Mouse (Mus musculus) heart, embryonic 11.5 days (tissue): Measurements from ENCODE around the gene Higd1b. TPM values are rescaled to one million over a fixed set of nuclear protein-coding genes. Genes with fewer than 3 reads are reported as not detected.
A peak's percentile ranks its signal among the peaks of the same experiment; 100 is the strongest.

Experiments used
- ATAC-seq: fragments of 200-750 bp; cut with Nextera tagmentation; replicated peaks from 2 replicates; pipeline ENCODE4 v1.8.0; 2017; ENCODE audit warnings: moderate library complexity; ENCODE audit not compliant: insufficient number of reproducible peaks, low FRiP score, low TSS enrichment
- H3K27ac ChIP-seq: fragments of 300-500 bp; sonication (generic); 2 replicates; pipeline ENCODE4 v1.5.1; 2014; ENCODE audit warnings: mild to moderate bottlenecking, low read depth, low read length
- H3K27me3 ChIP-seq: fragments of 300-500 bp; sonication (generic); 2 replicates; pipeline ENCODE4 v1.6.1; 2014; ENCODE audit warnings: mild to moderate bottlenecking, low read length, mixed read lengths; ENCODE audit not compliant: control insufficient read depth, insufficient read depth
- H3K36me3 ChIP-seq: fragments of 300-500 bp; sonication (generic); 2 replicates; pipeline ENCODE4 v1.6.1; 2014; ENCODE audit warnings: mild to moderate bottlenecking, low read length, moderate library complexity, mixed read lengths; ENCODE audit not compliant: control insufficient read depth, insufficient read depth
- H3K4me1 ChIP-seq: fragments of 300-500 bp; sonication (generic); 2 replicates; pipeline ENCODE4 v1.6.1; 2014; ENCODE audit warnings: low read length; ENCODE audit not compliant: control insufficient read depth, insufficient read depth
- H3K4me2 ChIP-seq: fragments of 300-500 bp; sonication (generic); 2 replicates; pipeline ENCODE4 v1.6.1; 2014; ENCODE audit warnings: mild to moderate bottlenecking, moderate library complexity
- H3K4me3 ChIP-seq: fragments of 300-500 bp; sonication (generic); 2 replicates; pipeline ENCODE4 v1.5.1; 2014; ENCODE audit warnings: low read depth, low read length
- H3K9ac ChIP-seq: fragments of 300-500 bp; sonication (generic); 2 replicates; pipeline ENCODE4 v1.6.1; 2014; ENCODE audit warnings: mild to moderate bottlenecking, low read depth, low read length, moderate library complexity
- H3K9me3 ChIP-seq: fragments of 300-500 bp; sonication (generic); replicated peaks from 2 replicates; pipeline ENCODE4 v1.6.1; 2016; ENCODE audit warnings: low read length; ENCODE audit not compliant: control insufficient read depth
- WGBS: fragments of 180-500 bp; shearing (Covaris S2); extraction: QIAGEN DNeasy Blood & Tissue Kit; methylation state at CpG from one replicate; pipeline ENCODE4 v1.1.7; 2014; ENCODE audit not compliant: insufficient replicate concordance; 5-methylcytosine and 5-hydroxymethylcytosine counted together
- polyA plus RNA-seq: library from polyadenylated mRNA; unstranded; fragments of >200 nt; fragmentation: Nextera tagmentation; extraction: Ambion mirVana; gene quantifications from 2 replicates; pipeline ENCODE4 v1.2.1, GENCODE M21; 2014

Higd1b gene
- polyA plus RNA-seq, 1 experiment from 2014 or later, result not detected

DNA sequence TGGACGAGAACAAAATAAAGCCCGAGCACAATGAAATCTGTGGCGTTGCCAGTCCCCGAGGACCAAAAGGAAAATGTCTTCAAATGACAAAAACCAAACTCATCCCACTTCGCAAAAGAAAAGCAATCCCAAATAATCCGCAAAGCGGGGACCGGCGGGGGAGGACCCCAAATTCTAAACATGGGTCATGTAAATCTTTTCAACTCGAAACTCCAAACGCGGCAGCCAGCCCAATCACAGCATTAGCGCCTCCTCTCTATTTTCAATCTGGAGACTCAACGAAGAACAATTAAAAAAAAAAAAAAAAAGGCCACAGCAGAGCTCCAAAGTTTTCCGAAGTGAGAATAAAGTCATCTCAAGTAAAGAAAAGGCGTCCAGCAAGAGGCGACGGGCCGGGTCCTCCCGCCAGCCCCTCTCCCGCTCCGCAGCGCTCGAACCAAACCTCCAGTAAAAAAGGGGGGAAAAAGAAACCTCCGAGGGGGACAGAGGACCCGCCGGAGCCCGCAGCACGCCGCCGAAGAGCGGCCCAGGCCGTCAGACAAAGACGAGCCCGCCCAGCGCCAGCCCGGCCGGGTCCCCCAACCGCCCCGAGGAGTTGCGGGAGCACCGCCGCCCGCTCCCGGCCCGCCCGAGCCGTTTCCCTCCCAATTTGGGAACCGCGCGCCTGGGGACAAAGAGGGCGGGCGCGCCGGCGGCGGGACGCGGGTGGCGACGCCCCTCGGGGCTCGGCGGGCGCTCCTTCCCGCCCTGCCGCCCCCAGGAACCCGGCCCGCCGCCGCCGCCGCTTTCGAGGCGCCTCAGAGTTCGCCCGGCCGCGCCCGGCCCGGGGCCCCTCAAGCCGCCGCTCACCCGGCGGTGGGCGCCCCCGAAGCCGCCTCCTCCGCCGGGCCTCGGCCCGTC lies 17.3 kb upstream of the Higd1b start:
- peak; percentile 12; the same call in 1 of the 2 replicates for ATAC-seq
- Histone ChIP-seq H3K4me3 (peak overlapping the region; percentile 89), H3K9me3 (no peaks in the 10 kb centered on the region), H3K9ac (peak overlapping the region; percentile 99), H3K36me3 (no peaks in the 10 kb centered on the region), H3K4me1 (peaks cover 16% of the 10 kb centered on the region), H3K27ac (peak overlapping the region; percentile 99), H3K4me2 (peak overlapping the region; percentile 68), H3K27me3 (peaks cover 3% of the 10 kb centered on the region)
- under 1% methylated on average over 60 of the region's 92 CpGs for WGBS

DNA sequence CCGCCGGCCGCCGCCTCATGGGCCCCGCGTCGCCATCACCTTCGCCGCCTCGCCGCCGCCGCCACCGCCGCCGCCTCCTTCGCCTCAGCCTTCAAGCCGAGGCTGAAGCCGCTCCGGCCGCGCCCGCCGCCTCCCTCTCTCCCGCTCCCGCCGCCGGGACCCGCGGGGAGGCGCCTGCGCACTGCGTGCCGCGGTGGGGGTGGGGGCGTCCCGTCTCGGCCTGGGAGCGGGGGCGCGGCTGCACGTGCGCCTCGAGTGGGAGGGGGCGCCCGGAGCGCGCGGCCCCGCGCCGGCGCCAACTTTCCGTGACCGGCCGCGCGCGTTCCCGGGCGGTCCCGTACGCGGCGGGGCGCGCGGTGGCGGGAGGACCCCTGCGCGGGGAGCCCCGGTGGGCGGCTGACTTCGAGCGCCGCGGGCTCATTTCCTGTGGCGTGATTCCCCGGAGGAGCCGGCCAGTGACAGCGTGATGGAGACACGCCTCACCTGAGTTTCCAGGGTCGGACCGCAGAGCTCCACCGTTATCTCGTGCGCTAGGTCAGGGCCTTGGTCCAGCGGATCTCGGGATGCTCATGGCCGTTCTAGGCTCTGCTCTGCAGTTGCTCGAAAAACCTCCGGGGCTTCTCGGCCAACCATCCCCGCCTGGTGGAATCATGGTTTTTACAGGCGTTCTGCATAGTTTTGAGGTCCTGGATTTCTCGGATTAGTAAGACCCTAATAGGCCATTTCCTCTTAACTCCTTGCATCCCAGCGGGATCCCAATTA lies 16.4 kb upstream of the Higd1b start, which contains the start of gene Gjc1:
TSS of gene Gjc1 (minus strand) at position 680 of the 762 bp plus-strand sequence.
- Histone ChIP-seq H3K9me3 (no peaks in the 10 kb centered on the region), H3K36me3 (no peaks in the 10 kb centered on the region), H3K4me1 (peaks cover 14% of the 10 kb centered on the region), H3K27ac (peak within 1 kb of the TSS; percentile 99), H3K9ac (peak within 1 kb of the TSS; percentile 99), H3K27me3 (peaks cover 3% of the 10 kb centered on the region), H3K4me3 (peak within 1 kb of the TSS; percentile 89), H3K4me2 (peak within 1 kb of the TSS; percentile 68)
- WGBS, result under 1% methylated on average over 54 of the region's 97 CpGs
- peak; percentile 73 for ATAC-seq

GRCm38 (mm10) chr11:102819783-102820385 lies 15.8 kb upstream of the Higd1b start:
- Histone ChIP-seq H3K27ac (peak overlapping the region; percentile 99), H3K4me2 (peak overlapping the region; percentile 68), H3K36me3 (no peaks in the 10 kb centered on the region), H3K4me3 (peak overlapping the region; percentile 89), H3K4me1 (peaks cover 14% of the 10 kb centered on the region), H3K9me3 (no peaks in the 10 kb centered on the region), H3K9ac (peak overlapping the region; percentile 99; the same call in 1 of the 2 replicates), H3K27me3 (peaks cover 3% of the 10 kb centered on the region)
- 6% methylated on average over 14 of the region's 14 CpGs for WGBS
- ATAC-seq, result no peak

DNA sequence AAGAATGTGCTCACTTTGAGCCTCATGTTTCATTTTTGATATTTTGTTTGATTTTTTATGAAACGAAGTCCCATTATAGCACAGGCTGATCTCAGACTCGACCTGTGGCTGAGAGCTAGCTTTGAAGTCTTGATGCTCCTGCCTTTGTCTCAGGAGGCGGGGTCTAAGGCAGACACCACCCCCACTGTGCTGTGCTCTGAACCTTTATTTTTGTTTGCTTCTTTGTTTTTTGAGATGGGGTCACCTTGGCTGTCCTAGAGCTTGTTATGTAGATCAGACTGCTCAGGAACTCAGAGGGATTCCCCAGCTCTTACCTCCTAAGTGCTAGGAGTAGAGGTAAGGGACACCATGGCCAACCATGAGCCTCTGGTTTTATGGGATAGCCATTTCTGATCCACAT lies 15.2 kb upstream of the Higd1b start:
- Histone ChIP-seq H3K9ac (no peak overlapping the region), H3K27ac (no peak overlapping the region), H3K36me3 (no peaks in the 10 kb centered on the region), H3K4me3 (no peak overlapping the region), H3K27me3 (peaks cover 3% of the 10 kb centered on the region), H3K4me2 (no peak overlapping the region), H3K9me3 (no peaks in the 10 kb centered on the region), H3K4me1 (peaks cover 14% of the 10 kb centered on the region)
- WGBS, result 17% methylated on average over 3 of the region's 3 CpGs
- no peak for ATAC-seq

- ATAC-seq, result no peak
Measured at GRCm38 (mm10) chr11:102821231-102821630, 14.4 kb upstream of the Higd1b start.

GRCm38 (mm10) chr11:102826476-102826875 lies 9.2 kb upstream of the Higd1b start:
- Histone ChIP-seq H3K9ac (no peak overlapping the region), H3K4me2 (no peak overlapping the region), H3K36me3 (no peaks in the 10 kb centered on the region), H3K27me3 (no peaks in the 10 kb centered on the region), H3K4me3 (no peak overlapping the region), H3K27ac (no peak overlapping the region), H3K9me3 (no peaks in the 10 kb centered on the region), H3K4me1 (no peaks in the 10 kb centered on the region; the same call in 1 of the 2 replicates)
- no peak for ATAC-seq
- 66% methylated on average over 2 of the region's 2 CpGs for WGBS

More at GRCm38 (mm10) chr11:102821231-102821630, 14.4 kb upstream of the Higd1b start:
- peaks cover 8% of the 10 kb centered on the region for H3K4me1 ChIP-seq
- H3K4me3 ChIP-seq, result no peak overlapping the region
- H3K36me3 ChIP-seq, result no peaks in the 10 kb centered on the region
- WGBS, result 52% methylated on average over 6 of the region's 6 CpGs
- peaks cover 3% of the 10 kb centered on the region for H3K27me3 ChIP-seq
- H3K9me3 ChIP-seq, result no peaks in the 10 kb centered on the region
- H3K27ac ChIP-seq, result no peak overlapping the region
- H3K4me2 ChIP-seq, result no peak overlapping the region
- no peak overlapping the region for H3K9ac ChIP-seq

DNA sequence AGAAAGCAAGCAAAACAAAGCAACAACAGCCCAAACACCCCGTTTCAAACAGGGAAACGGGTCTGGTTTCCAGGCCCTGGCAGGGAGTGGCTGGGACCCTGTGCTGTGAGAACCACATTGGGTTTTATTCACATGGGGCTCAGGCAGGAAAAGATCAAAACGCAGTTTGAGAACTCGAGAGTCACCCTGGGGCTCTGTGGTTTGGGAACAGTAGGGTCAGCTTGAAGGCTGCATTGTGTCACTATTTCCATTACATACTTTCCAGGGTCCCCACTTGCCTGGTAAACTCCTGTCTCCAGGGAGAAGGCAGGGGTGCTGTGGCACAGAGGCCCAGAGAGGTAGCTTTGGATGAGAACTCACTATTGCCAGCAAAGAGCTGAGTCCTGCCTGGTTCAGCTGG lies 8.6 kb upstream of the Higd1b start:
- H3K9ac ChIP-seq, result no peak overlapping the region
- no peak for ATAC-seq
- H3K36me3 ChIP-seq, result no peaks in the 10 kb centered on the region
- H3K27ac ChIP-seq, result no peak overlapping the region
- H3K4me3 ChIP-seq, result no peak overlapping the region
- H3K9me3 ChIP-seq, result no peaks in the 10 kb centered on the region
- H3K4me2 ChIP-seq, result no peak overlapping the region
- H3K4me1 ChIP-seq, result no peaks in the 10 kb centered on the region; the same call in 1 of the 2 replicates
- no peaks in the 10 kb centered on the region for H3K27me3 ChIP-seq
- 37% methylated on average over 4 of the region's 4 CpGs for WGBS

- Histone ChIP-seq H3K4me3 (no peak overlapping the region), H3K36me3 (no peaks in the 10 kb centered on the region), H3K27me3 (no peaks in the 10 kb centered on the region), H3K4me2 (no peak overlapping the region), H3K27ac (no peak overlapping the region), H3K4me1 (no peaks in the 10 kb centered on the region; the same call in 1 of the 2 replicates), H3K9ac (no peak overlapping the region), H3K9me3 (no peaks in the 10 kb centered on the region)
- ATAC-seq, result no peak
- whole genome bisulfite sequencing, result 56% methylated on average over 4 of the region's 4 CpGs
Measured at GRCm38 (mm10) chr11:102830276-102830675, 5.4 kb upstream of the Higd1b start.
